Mouse (Mus musculus) adrenal gland, postnatal 0 days (tissue): ENCODE results near the gene Prr11. TPM values are rescaled to one million over a fixed set of nuclear protein-coding genes. Genes with fewer than 3 reads are reported as not detected.
A peak's percentile ranks its signal among the peaks of the same experiment; 100 is the strongest.

ENCODE experiments used
- microRNA-seq: library from miRNA; unstranded; fragments of <30 nt; microRNA quantifications from one replicate; pipeline ENCODE4, GENCODE M21; 2016; ENCODE audit warnings: borderline replicate concordance; ENCODE audit not compliant: insufficient number of aligned reads
- polyA plus RNA-seq: library from polyadenylated mRNA; unstranded; fragments of >200 nt; fragmentation: Nextera tagmentation; extraction: Ambion mirVana; gene quantifications from 2 replicates; pipeline ENCODE4 v1.2.1, GENCODE M21; 2015

The Prr11 gene
- polyA plus RNA-seq, result 2.0 and 2.5 TPM in 2 replicates

GRCm38 (mm10) chr11:87108409-87108754 is at the start of gene Prr11:
Gene Prr11 (minus strand): TSS chr11:87108708.

GRCm38 (mm10) chr11:87126824-87127816 is 18.6 kb upstream of the Prr11 start, which contains the start of gene Trim37:
Gene Trim37 (plus strand): TSS chr11:87127077.

GRCm38 (mm10) chr11:87108755-87109518 is 429 bp upstream of the Prr11 start, which contains the start of gene Ska2:
Gene Ska2 (plus strand): TSS chr11:87109234.

GRCm38 (mm10) chr11:87086290-87086984 is 22.1 kb downstream of the Prr11 start, which contains the start of gene Smg8:
Gene Smg8 (minus strand): TSS chr11:87086774.

GRCm38 (mm10) chr11:87073866-87074440 is 34.6 kb downstream of the Prr11 start, which contains the start of gene Gdpd1:
Gene Gdpd1 (minus strand): TSS chr11:87074062.

Small RNA genes lying within 50 kb of the gene (microRNA-seq; reads per million reads assigned to microRNA genes)
- 843 reads per million, percentile 74 among the genes with 10 or more reads in this experiment for gene Mir301

Other genes with a start within 250 kb of the Prr11 start
- 6.8 and 12.7 TPM in 2 replicates for gene Ypel2, start 115.0 kb downstream of the Prr11 start, polyA plus RNA-seq
- gene Gdpd1, start 34.6 kb downstream of the Prr11 start, polyA plus RNA-seq, result 17.7 and 25.3 TPM in 2 replicates
- 11.6 and 14.2 TPM in 2 replicates for gene Smg8, start 21.9 kb downstream of the Prr11 start, polyA plus RNA-seq
- 15.5 and 25.9 TPM in 2 replicates for gene Ska2, start 526 bp upstream of the Prr11 start, polyA plus RNA-seq
- gene Trim37, start 18.4 kb upstream of the Prr11 start, polyA plus RNA-seq, result 15.2 and 16.2 TPM in 2 replicates